Mouse (Mus musculus) kidney, postnatal 36 days (tissue): ENCODE measurements at regions not wholly inside any gene's neighbourhood (a gene's known extent, or its start where the extent isn't known, plus 50 kb on each side); places are given as distances from the start of the nearest gene placed in this dataset.

Source experiments
- DNase-seq, 2 experiments: peaks; one replicate each; pipeline ENCODE4 v3.0.0; 2021 to 2022; ENCODE audit warnings: mixed read lengths in 2 of 2

- DNase-seq, result peak; percentile 70 to 76
Observed at GRCm38 (mm10) chr14:61757086-61757822, 150.0 kb downstream of the Kcnrg start.

- no peak for DNase-seq
Observed at GRCm38 (mm10) chr14:61757823-61758175, 150.5 kb downstream of the Kcnrg start.

GRCm38 (mm10) chr14:61758586-61758985 is 151.3 kb downstream of the Kcnrg start:
- no peak for DNase-seq

- peak; percentile 74 to 77 for DNase-seq
Observed at GRCm38 (mm10) chr14:61760176-61760575, 152.9 kb downstream of the Kcnrg start.

GRCm38 (mm10) chr14:61762076-61762475 is 154.8 kb downstream of the Kcnrg start:
- DNase-seq, result peak; percentile 76 to 78

- no peak for DNase-seq
Observed at GRCm38 (mm10) chr14:61769881-61770280, 162.6 kb downstream of the Kcnrg start.

- no peak for DNase-seq
Observed at GRCm38 (mm10) chr14:61774171-61774570, 166.9 kb downstream of the Kcnrg start.

- no peak for DNase-seq
Observed at GRCm38 (mm10) chr14:61778618-61779017, 171.4 kb downstream of the Kcnrg start.

GRCm38 (mm10) chr14:61783206-61783605 is 175.9 kb downstream of the Kcnrg start:
- DNase-seq, result no peak

GRCm38 (mm10) chr14:61784609-61785008 is 177.4 kb downstream of the Kcnrg start:
- no peak for DNase-seq

GRCm38 (mm10) chr14:61786031-61786430 is 178.8 kb downstream of the Kcnrg start:
- no peak for DNase-seq

- no peak for DNase-seq
Observed at GRCm38 (mm10) chr14:61787746-61788145, 180.5 kb downstream of the Kcnrg start.

- peak; percentile 59 to 75 for DNase-seq
Observed at GRCm38 (mm10) chr14:61788998-61789790, 181.9 kb downstream of the Kcnrg start.

GRCm38 (mm10) chr14:61795976-61796645 is 188.9 kb downstream of the Kcnrg start:
- no peak for DNase-seq

GRCm38 (mm10) chr14:61796671-61797070 is 189.4 kb downstream of the Kcnrg start:
- DNase-seq, result no peak

- DNase-seq, result no peak
Observed at GRCm38 (mm10) chr14:61803421-61803925, 196.2 kb downstream of the Kcnrg start.

GRCm38 (mm10) chr14:61805433-61805832 is 198.2 kb downstream of the Kcnrg start:
- DNase-seq, result no peak

GRCm38 (mm10) chr14:61808193-61808592 is 200.9 kb downstream of the Kcnrg start:
- DNase-seq, result no peak

- no peak for DNase-seq
Observed at GRCm38 (mm10) chr14:61809716-61810437, 202.6 kb downstream of the Kcnrg start.

- DNase-seq, result no peak
Observed at GRCm38 (mm10) chr14:61810836-61811235, 203.6 kb downstream of the Kcnrg start.

- peak; percentile 44 to 48 for DNase-seq
Observed at GRCm38 (mm10) chr14:61817711-61818110, 210.5 kb downstream of the Kcnrg start.

GRCm38 (mm10) chr14:61818365-61818764 is 211.1 kb downstream of the Kcnrg start:
- DNase-seq, result peak; percentile 38

- DNase-seq, result no peak
Observed at GRCm38 (mm10) chr14:61819251-61819650, 212.0 kb downstream of the Kcnrg start.
